Comparison of ENCODE assay signal across 17 mouse cellular contexts in the genomic region with DNA sequence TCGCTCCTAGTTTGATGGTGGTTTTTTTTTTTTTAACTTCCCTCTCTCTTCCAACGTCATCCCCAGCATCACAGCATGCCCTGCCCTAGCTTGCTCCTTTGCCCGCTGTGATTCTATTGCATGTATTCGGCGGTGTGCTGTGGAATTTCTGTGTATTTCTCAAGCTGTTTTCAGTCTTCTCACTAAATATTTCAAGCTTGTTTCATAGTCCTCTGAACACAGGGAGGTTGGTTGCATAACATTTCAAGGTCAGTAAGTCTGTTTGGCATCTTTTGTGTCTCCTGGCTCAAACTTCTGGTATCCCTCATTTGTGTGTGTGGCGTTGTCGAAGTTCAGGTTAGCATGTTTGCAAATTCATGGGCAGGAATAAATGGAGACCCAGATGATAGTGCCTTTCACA. TPM values are rescaled to one million over a fixed set of nuclear protein-coding genes. Genes with fewer than 3 reads are reported as not detected.
DNase-seq lines count a peak whose midpoint lies in the region; ATAC-seq lines count a peak whose summit lies in the region.
"Had no signal": no experiment of that assay in that cellular context is flagged by ENCODE, and none has a peak within 500 bp of the region (broad histone marks: within the 10 kb centered on the region; RNA-seq: fewer than 3 reads in every experiment).

No protein-coding gene starts in this region.

- no peaks in the 10 kb centered on the region for H3K9me3 ChIP-seq in kidney, embryonic 15.5 days (replicated peaks)
- H3K9me3 ChIP-seq: embryonic facial prominence, embryonic 13.5 days; forebrain, embryonic 12.5 days; hindbrain, embryonic 13.5 days had no signal

- no peak overlapping the region for H3K9ac ChIP-seq in kidney, embryonic 15.5 days
- H3K9ac ChIP-seq: embryonic facial prominence, embryonic 13.5 days; forebrain, embryonic 12.5 days; hindbrain, embryonic 13.5 days had no signal

- peak; percentile 73 for DNase-seq in kidney, adult 11 months
- DNase-seq in kidney, postnatal 36 days, result peak; percentile 38 to 74
- DNase-seq in kidney, postnatal 14 days, result no peak
- peak; percentile 51 for DNase-seq in NIH3T3 (ENCODE audit: low read depth)
- DNase-seq: adrenal gland, adult 8-10 months; cerebellum, adult 18-20 months; cerebellum, adult 9-11 months; cerebellum, postnatal 36 days; gastrocnemius, postnatal 14 days; heart, postnatal 10 days had no signal

- no peak overlapping the region for H3K4me2 ChIP-seq in kidney, embryonic 15.5 days
- H3K4me2 ChIP-seq: embryonic facial prominence, embryonic 13.5 days; forebrain, embryonic 12.5 days; hindbrain, embryonic 13.5 days had no signal

- H3K27me3 ChIP-seq in kidney, embryonic 15.5 days, result peaks cover 7% of the 10 kb centered on the region

- H3K4me3 ChIP-seq in kidney, embryonic 15.5 days (replicated peaks), result no peak overlapping the region
- H3K4me3 ChIP-seq in brown adipose tissue, adult 24 weeks (ENCODE audit: insufficient read depth, low read depth, low read length), result no peak overlapping the region
- H3K4me3 ChIP-seq: embryonic facial prominence, embryonic 13.5 days; forebrain, embryonic 12.5 days; hindbrain, embryonic 13.5 days had no signal

- ATAC-seq in kidney, embryonic 15.5 days (replicated peaks; ENCODE audit: low FRiP score), result no peak
- ATAC-seq: forebrain, embryonic 16.5 days; hindbrain, postnatal 0 days had no signal

- H3K4me1 ChIP-seq in kidney, embryonic 15.5 days, result 0 out of 2 replicates have a peak, but pooled peaks cover 2% of the 10 kb centered on the region
- H3K4me1 ChIP-seq in brown adipose tissue, adult 24 weeks (ENCODE audit: control insufficient read depth, insufficient read depth, insufficient read length, low read length), result peaks cover 22% of the 10 kb centered on the region
- H3K4me1 ChIP-seq: embryonic facial prominence, embryonic 13.5 days had no signal

- 91% methylated on average over 7 of the region's 7 CpGs for WGBS in kidney, embryonic 15.5 days

- no peaks in the 10 kb centered on the region for H3K36me3 ChIP-seq in kidney, embryonic 15.5 days
- H3K36me3 ChIP-seq: embryonic facial prominence, embryonic 13.5 days had no signal

- H3K27ac ChIP-seq in kidney, embryonic 15.5 days, result no peak overlapping the region
- peak overlapping the region; percentile 58 for H3K27ac ChIP-seq in brown adipose tissue, adult 24 weeks (replicated peaks; ENCODE audit: low read depth, low read length)
- H3K27ac ChIP-seq: embryonic facial prominence, embryonic 13.5 days; forebrain, embryonic 12.5 days; hindbrain, embryonic 13.5 days; hindbrain, postnatal 0 days had no signal

RNA-seq across cellular contexts. Expression of a gene that starts 8.3 kb away (rescaled TPM):
- 6.0 and 6.9 TPM in 2 replicates for polyA plus RNA-seq in kidney, embryonic 15.5 days (2015; fragmentation: Nextera tagmentation; extraction: Ambion mirVana)
- polyA plus RNA-seq in brown adipose tissue, adult 24 weeks (2012; ENCODE audit: insufficient read depth, insufficient read length, missing spikeins), result 34.7 and 43.3 TPM in 2 replicates
